Mouse (Mus musculus): Measurements from ENCODE around the gene Thnsl2. TPM values are rescaled to one million over a fixed set of nuclear protein-coding genes. Genes with fewer than 3 reads are reported as not detected.

Gene Thnsl2
- total and polyA plus RNA-seq, 3 experiments: not detected

- in situ Hi-C loops (cut with MboI; ENCODE audit: low pct_ligation_motif_present, low pct_unique_long_range_greater_than_20kb, low sequenced_read_pairs) (no loop called here), dilution Hi-C loops (cut with MboI; ENCODE audit: extremely low pct_ligation_motif_present, extremely low pct_unique_long_range_greater_than_20kb, low sequenced_read_pairs) (no loop called here)
- Histone ChIP-seq H3K9me3 (replicated peaks; ENCODE audit: low read length) (no peaks in the 10 kb centered on the region), H3K9ac (ENCODE audit: insufficient read depth, low read depth) (no peak overlapping the region), H3K4me1 (ENCODE audit: control insufficient read depth in 1 of 2, insufficient read depth in 2 of 2) (peaks cover 0 to 5% of the 10 kb centered on the region in 2 experiments; a peak in 2 of 4 replicates), H3K27me3 (replicated peaks) (no peaks in the 10 kb centered on the region), H3K79me2 (replicated peaks; ENCODE audit: control insufficient read depth, extremely low read depth, insufficient read depth, poor library complexity, severe bottlenecking) (no peaks in the 10 kb centered on the region), H3K36me3 (replicated peaks in 1 of 2; ENCODE audit: control insufficient read depth in 1 of 2, insufficient read depth in 1 of 2, low read length in 1 of 2) (no peaks in the 10 kb centered on the region), H3K4me2 (ENCODE audit: insufficient read depth, low read depth, poor library complexity, severe bottlenecking) (no peak overlapping the region), H3K4me3 (replicated peaks in 1 of 3; ENCODE audit: low read depth in 2 of 3, low read length in 2 of 3, poor library complexity in 1 of 3) (no peak overlapping the region), H3K27ac (ENCODE audit: insufficient read depth, low read depth) (no peak overlapping the region)
- no peak for DNase-seq (ENCODE audit: extremely low read depth)
- TF ChIP-seq JUND (conservative IDR thresholded peaks at IDR 0.05; ENCODE audit: low read depth, low read length): no peak
- TF ChIP-seq IRF4 (IDR thresholded peaks at IDR 0.05; ENCODE audit: low read depth, low read length): no peak
- TF ChIP-seq CHD2 (IDR thresholded peaks at IDR 0.05; ENCODE audit: low read length): no peak
- TF ChIP-seq MXI1 (IDR thresholded peaks at IDR 0.05; ENCODE audit: low read depth, low read length): no peak
- no peak for TF ChIP-seq KAT2A (IDR thresholded peaks at IDR 0.05; ENCODE audit: insufficient replicate concordance, low read length)
- no peak for TF ChIP-seq SMC3 (IDR thresholded peaks at IDR 0.05; ENCODE audit: low read depth, low read length)
- TF ChIP-seq JUN (IDR thresholded peaks at IDR 0.05; ENCODE audit: insufficient read depth, low read depth, low read length): no peak
- no peak for TF ChIP-seq USF1 (IDR thresholded peaks at IDR 0.05; ENCODE audit: low read depth, low read length)
- no peak for TF ChIP-seq CTCF (conservative IDR thresholded peaks at IDR 0.05 in 1 of 2, IDR thresholded peaks at IDR 0.05 in 1 of 2; ENCODE audit: low read depth in 2 of 2, low read length in 2 of 2)
- no peak for TF ChIP-seq MYC (IDR thresholded peaks at IDR 0.05; ENCODE audit: low read depth, low read length)
- no peak for TF ChIP-seq RAD21 (IDR thresholded peaks at IDR 0.05; ENCODE audit: low read depth, low read length)
- TF ChIP-seq ELF1 (IDR thresholded peaks at IDR 0.05; ENCODE audit: low read depth, low read length): no peak
- TF ChIP-seq BHLHE40 (IDR thresholded peaks at IDR 0.05; ENCODE audit: low read depth, low read length): no peak
- TF ChIP-seq POLR2AphosphoS2 (IDR thresholded peaks at IDR 0.05; ENCODE audit: low read depth, low read length): no peak
- TF ChIP-seq CHD1 (IDR thresholded peaks at IDR 0.05; ENCODE audit: low read depth, low read length): no peak
- no peak for TF ChIP-seq POLR2A (IDR thresholded peaks at IDR 0.05; ENCODE audit: low read depth, low read length)
These were observed 40.8 kb upstream of the Thnsl2 start for GRCm38 (mm10) chr6:71184941-71185604.

GRCm38 (mm10) chr6:71180596-71180995, 36.4 kb upstream of the Thnsl2 start:
- in situ Hi-C loops (cut with MboI; ENCODE audit: low pct_ligation_motif_present, low pct_unique_long_range_greater_than_20kb, low sequenced_read_pairs): no loop called here

More at GRCm38 (mm10) chr6:71180596-71180995, 36.4 kb upstream of the Thnsl2 start:
- no peak overlapping the region for H3K9ac ChIP-seq (ENCODE audit: insufficient read depth, low read depth)
- H3K36me3 ChIP-seq (replicated peaks in 1 of 2; ENCODE audit: control insufficient read depth in 1 of 2, insufficient read depth in 1 of 2, low read length in 1 of 2): no peaks in the 10 kb centered on the region
- no peak for DNase-seq (ENCODE audit: extremely low read depth)
- H3K9me3 ChIP-seq (replicated peaks; ENCODE audit: low read length): no peaks in the 10 kb centered on the region
- no peaks in the 10 kb centered on the region for H3K27me3 ChIP-seq (replicated peaks)
- H3K4me2 ChIP-seq (ENCODE audit: insufficient read depth, low read depth, poor library complexity, severe bottlenecking): no peak overlapping the region
- H3K27ac ChIP-seq (ENCODE audit: insufficient read depth, low read depth): no peak overlapping the region
- H3K4me3 ChIP-seq (replicated peaks in 1 of 3; ENCODE audit: low read depth in 2 of 3, low read length in 2 of 3, poor library complexity in 1 of 3): no peak overlapping the region
- no peaks in the 10 kb centered on the region for H3K79me2 ChIP-seq (replicated peaks; ENCODE audit: control insufficient read depth, extremely low read depth, insufficient read depth, poor library complexity, severe bottlenecking)
- no peaks in the 10 kb centered on the region for H3K4me1 ChIP-seq (ENCODE audit: control insufficient read depth in 1 of 2, insufficient read depth in 2 of 2)
- TF ChIP-seq IRF4 (IDR thresholded peaks at IDR 0.05; ENCODE audit: low read depth, low read length) (no peak), MAX (IDR thresholded peaks at IDR 0.05; ENCODE audit: low read length) (no peak), NRF1 (IDR thresholded peaks at IDR 0.05; ENCODE audit: low read depth, low read length) (no peak), HCFC1 (IDR thresholded peaks at IDR 0.05; ENCODE audit: low read depth, low read length) (no peak), UBTF (IDR thresholded peaks at IDR 0.05; ENCODE audit: low read depth, low read length) (no peak), MAZ (IDR thresholded peaks at IDR 0.05; ENCODE audit: low read depth, low read length) (no peak), CHD2 (IDR thresholded peaks at IDR 0.05; ENCODE audit: low read length) (no peak), KAT2A (IDR thresholded peaks at IDR 0.05; ENCODE audit: insufficient replicate concordance, low read length) (no peak), ZKSCAN1 (IDR thresholded peaks at IDR 0.05; ENCODE audit: borderline replicate concordance, low read depth, low read length) (no peak), ZNF384 (IDR thresholded peaks at IDR 0.05; ENCODE audit: low read depth, low read length) (no peak), BHLHE40 (IDR thresholded peaks at IDR 0.05; ENCODE audit: low read depth, low read length) (no peak), NELFE (IDR thresholded peaks at IDR 0.05; ENCODE audit: low read depth, low read length) (no peak), MAFK (IDR thresholded peaks at IDR 0.05; ENCODE audit: insufficient replicate concordance, low read length) (no peak), SMC3 (IDR thresholded peaks at IDR 0.05; ENCODE audit: low read depth, low read length) (no peak), JUN (IDR thresholded peaks at IDR 0.05; ENCODE audit: insufficient read depth, low read depth, low read length) (no peak), MXI1 (IDR thresholded peaks at IDR 0.05; ENCODE audit: low read depth, low read length) (no peak), MEF2A (IDR thresholded peaks at IDR 0.05; ENCODE audit: borderline replicate concordance, low read depth, low read length) (no peak)
- dilution Hi-C loops (cut with MboI; ENCODE audit: extremely low pct_ligation_motif_present, extremely low pct_unique_long_range_greater_than_20kb, low sequenced_read_pairs): no loop called here

All from CH12.LX (cell line).